Mouse (Mus musculus) ES-Bruce4 (cell line): ENCODE data around the gene Rhot2.

Experiments used
- CTCF ChIP-seq: IDR thresholded peaks from one replicate; pipeline ENCODE4 v1.8.1; 2011; ENCODE audit warnings: low read depth, low read length
- POLR2A ChIP-seq: IDR thresholded peaks from one replicate; pipeline ENCODE4 v1.8.1; 2011; ENCODE audit warnings: low read length; ENCODE audit not compliant: insufficient read depth

GRCm38 (mm10) chr17:25877741-25878610, 33.3 kb upstream of the Rhot2 start:
- no peak for TF ChIP-seq CTCF
- TF ChIP-seq POLR2A: no peak
